Mouse (Mus musculus) forebrain, embryonic 14.5 days (tissue): ENCODE measurements around the gene Klhl21. TPM values are rescaled to one million over a fixed set of nuclear protein-coding genes. Genes with fewer than 3 reads are reported as not detected.

Experiments
- ATAC-seq: fragments of 200-750 bp; cut with Nextera tagmentation; 2 replicates; pipeline ENCODE4 v1.8.0; 2017; ENCODE audit warnings: mild to moderate bottlenecking, moderate library complexity
- DNase-seq: peaks from one replicate; pipeline ENCODE4 v3.0.0-alpha.2; 2015; ENCODE audit warnings: low spot score
- H3K27ac ChIP-seq: fragments of 300-500 bp; sonication (generic); 2 replicates; pipeline ENCODE4 v1.5.1; 2014; ENCODE audit warnings: low read depth, mild to moderate bottlenecking, control low read depth, low read length, moderate library complexity
- H3K27me3 ChIP-seq: fragments of 300-500 bp; sonication (generic); replicated peaks from 2 replicates; pipeline ENCODE4 v1.6.1; 2014; ENCODE audit warnings: low read length, control low read depth, mixed read lengths; ENCODE audit not compliant: control insufficient read depth, insufficient read depth
- H3K36me3 ChIP-seq: fragments of 300-500 bp; sonication (generic); 2 replicates; pipeline ENCODE4 v1.6.1; 2014; ENCODE audit warnings: low read length, control low read depth; ENCODE audit not compliant: control insufficient read depth, insufficient read depth
- H3K4me1 ChIP-seq: fragments of 300-500 bp; sonication (generic); 2 replicates; pipeline ENCODE4 v1.6.1; 2014; ENCODE audit warnings: antibody characterized with exemption, low read length, control low read depth; ENCODE audit not compliant: control insufficient read depth, insufficient read depth
- H3K4me2 ChIP-seq: fragments of 300-500 bp; sonication (generic); 2 replicates; pipeline ENCODE4 v1.6.1; 2014; ENCODE audit warnings: mild to moderate bottlenecking, control low read depth, low read length
- H3K4me3 ChIP-seq: fragments of 300-500 bp; sonication (generic); 2 replicates; pipeline ENCODE4 v1.5.1; 2014; ENCODE audit warnings: low read depth, low read length, control low read depth
- H3K9ac ChIP-seq: fragments of 300-500 bp; sonication (generic); 2 replicates; pipeline ENCODE4 v1.6.1; 2014; ENCODE audit warnings: mild to moderate bottlenecking, low read length, control low read depth, moderate library complexity
- H3K9me3 ChIP-seq: fragments of 300-500 bp; sonication (generic); replicated peaks from 2 replicates; pipeline ENCODE4 v1.6.1; 2016; ENCODE audit warnings: low read length, control low read depth, mixed read lengths; ENCODE audit not compliant: control insufficient read depth
- WGBS: fragments of 180-500 bp; shearing (Covaris S2); extraction: QIAGEN DNeasy Blood & Tissue Kit; methylation state at CpG from one replicate; pipeline ENCODE4 v1.1.7; 2014; 5-methylcytosine and 5-hydroxymethylcytosine counted together
- polyA plus RNA-seq: library from polyadenylated mRNA; unstranded; fragments of >200 nt; fragmentation: Nextera tagmentation; extraction: Ambion mirVana; gene quantifications from 2 replicates; pipeline ENCODE4 v1.2.1, GENCODE M21; 2014

Klhl21 gene
- polyA plus RNA-seq = 0.69 and 1.8 TPM in 2 replicates

DNA sequence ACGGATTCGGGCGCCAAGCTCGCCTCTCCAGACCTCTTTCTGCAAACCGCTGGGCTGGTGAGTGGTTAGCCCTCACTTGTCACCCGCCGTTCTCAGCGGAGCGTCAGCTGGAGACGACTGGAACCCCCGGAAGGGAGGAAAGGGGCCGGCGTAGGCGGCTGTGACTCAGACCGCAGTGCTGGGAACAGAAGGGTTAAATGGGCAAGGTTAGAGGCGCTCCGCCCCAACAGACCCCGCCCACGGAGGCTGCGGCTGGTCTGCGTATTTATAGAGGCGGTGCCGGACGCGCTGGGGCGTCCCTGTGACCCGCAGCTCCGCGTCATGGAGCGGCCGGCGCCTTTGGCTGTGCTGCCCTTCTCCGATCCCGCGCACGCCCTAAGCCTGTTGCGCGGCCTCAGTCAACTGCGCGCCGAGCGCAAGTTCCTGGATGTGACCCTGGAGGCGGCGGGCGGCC, at the start of gene Klhl21:
Gene Klhl21, plus strand, starts transcription at position 182 of the 454 bp plus-strand sequence.
- peaks cover 15% of the 10 kb centered on the region for H3K4me1 ChIP-seq
- peak within 1 kb of the TSS; percentile 71 for H3K4me3 ChIP-seq
- ATAC-seq (peak; percentile 86), DNase-seq (peak; percentile 92)
- H3K36me3 ChIP-seq = no peaks in the 10 kb centered on the region
- peak within 1 kb of the TSS; percentile 100 for H3K4me2 ChIP-seq
- peaks cover 15% of the 10 kb centered on the region for H3K27me3 ChIP-seq
- H3K9me3 ChIP-seq = no peaks in the 10 kb centered on the region
- H3K27ac ChIP-seq = peak within 1 kb of the TSS; percentile 62
- under 1% methylated on average over 44 of the region's 45 CpGs for WGBS
- peak within 1 kb of the TSS; percentile 66 for H3K9ac ChIP-seq

DNA sequence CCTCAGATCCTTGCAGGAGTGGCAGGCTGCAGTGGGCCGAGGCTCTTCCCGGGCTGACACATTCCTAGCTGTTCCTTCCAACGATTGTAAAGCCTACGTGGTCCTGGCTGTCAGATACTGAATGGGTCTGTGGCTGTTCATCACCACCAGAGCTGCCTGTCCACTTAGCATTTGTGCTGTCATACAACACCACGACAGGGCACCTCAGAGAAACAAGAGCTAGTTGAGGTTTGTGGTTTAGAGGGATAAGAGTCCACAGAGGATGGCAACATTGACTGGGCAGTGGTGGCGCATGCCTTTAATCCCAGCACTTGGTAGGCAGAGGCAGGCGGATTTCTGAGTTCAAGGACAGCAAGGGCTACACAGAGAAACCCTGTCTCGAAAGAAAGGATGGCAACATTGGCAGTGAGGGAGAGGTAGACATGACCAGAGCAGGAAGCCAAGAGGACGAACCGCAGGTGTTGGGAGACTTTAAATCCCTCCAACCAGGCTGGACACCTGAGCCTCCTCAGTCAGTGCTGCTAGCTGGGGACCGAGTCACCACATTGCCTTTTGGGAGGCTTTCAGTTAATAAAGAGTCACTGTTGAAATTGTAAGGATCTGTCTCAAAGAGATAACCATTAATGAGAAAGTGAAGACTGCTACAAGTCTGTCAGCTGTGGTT, 48.6 kb upstream of the Klhl21 start:
- Histone ChIP-seq H3K27me3 (no peaks in the 10 kb centered on the region), H3K9ac (no peak overlapping the region), H3K4me2 (no peak overlapping the region), H3K9me3 (no peaks in the 10 kb centered on the region), H3K36me3 (peaks cover 73% of the 10 kb centered on the region), H3K4me1 (no peaks in the 10 kb centered on the region), H3K27ac (no peak overlapping the region), H3K4me3 (no peak overlapping the region)
- WGBS = 96% methylated on average over 11 of the region's 11 CpGs
- no peak for ATAC-seq
- DNase-seq = no peak

DNA sequence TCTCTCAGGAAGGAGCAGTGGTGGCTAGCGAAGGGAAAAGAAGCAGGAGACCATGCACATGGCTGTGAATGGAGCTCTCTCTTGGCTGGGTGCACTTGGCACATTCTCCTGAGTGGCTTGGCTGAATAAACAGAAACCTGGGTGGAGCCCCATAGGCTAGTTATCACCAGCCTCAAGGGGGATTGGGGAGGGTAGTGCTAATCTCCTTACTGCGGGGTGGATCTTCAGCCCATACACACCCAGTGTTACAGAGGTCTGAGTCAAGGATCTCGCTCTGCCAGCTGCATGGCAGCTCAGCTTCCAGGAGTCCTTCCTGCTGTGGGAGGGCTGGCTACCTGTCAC, 48.1 kb upstream of the Klhl21 start:
- ATAC-seq = no peak

DNA sequence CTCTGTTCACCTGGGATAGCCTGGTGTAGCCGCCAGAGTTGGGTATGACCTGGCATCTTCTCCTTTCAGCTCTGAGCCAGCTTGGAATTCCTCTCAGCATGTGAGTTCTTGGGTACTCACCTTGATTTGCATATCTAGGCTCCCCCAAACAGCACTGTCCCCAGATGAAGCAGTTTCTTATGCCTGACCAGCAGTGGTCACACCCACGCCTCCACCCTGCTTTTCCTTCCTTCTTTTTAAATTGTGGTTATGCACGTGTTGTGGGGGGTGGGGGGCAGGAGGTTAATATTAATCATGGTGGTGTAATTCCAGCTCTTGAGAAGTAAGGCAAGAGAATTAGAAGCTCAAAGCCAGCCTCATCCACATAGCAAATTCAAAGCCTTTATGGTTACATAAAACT, 45.8 kb upstream of the Klhl21 start:
- WGBS = 88% methylated on average over 3 of the region's 3 CpGs
- H3K36me3 ChIP-seq = peaks cover 73% of the 10 kb centered on the region
- no peak overlapping the region for H3K9ac ChIP-seq
- ATAC-seq (no peak), DNase-seq (no peak)
- no peaks in the 10 kb centered on the region for H3K9me3 ChIP-seq
- no peak overlapping the region for H3K27ac ChIP-seq
- no peak overlapping the region for H3K4me3 ChIP-seq
- H3K4me1 ChIP-seq = no peaks in the 10 kb centered on the region
- H3K4me2 ChIP-seq = no peak overlapping the region
- no peaks in the 10 kb centered on the region for H3K27me3 ChIP-seq

More for the DNA sequence above, 48.1 kb upstream of the Klhl21 start:
- no peak overlapping the region for H3K9ac ChIP-seq
- no peak overlapping the region for H3K27ac ChIP-seq
- no peaks in the 10 kb centered on the region for H3K4me1 ChIP-seq
- no peak overlapping the region for H3K4me2 ChIP-seq
- no peak overlapping the region for H3K4me3 ChIP-seq
- peaks cover 73% of the 10 kb centered on the region for H3K36me3 ChIP-seq
- WGBS = 86% methylated on average over 3 of the region's 3 CpGs
- no peak for DNase-seq
- no peaks in the 10 kb centered on the region for H3K9me3 ChIP-seq
- H3K27me3 ChIP-seq = no peaks in the 10 kb centered on the region

DNA sequence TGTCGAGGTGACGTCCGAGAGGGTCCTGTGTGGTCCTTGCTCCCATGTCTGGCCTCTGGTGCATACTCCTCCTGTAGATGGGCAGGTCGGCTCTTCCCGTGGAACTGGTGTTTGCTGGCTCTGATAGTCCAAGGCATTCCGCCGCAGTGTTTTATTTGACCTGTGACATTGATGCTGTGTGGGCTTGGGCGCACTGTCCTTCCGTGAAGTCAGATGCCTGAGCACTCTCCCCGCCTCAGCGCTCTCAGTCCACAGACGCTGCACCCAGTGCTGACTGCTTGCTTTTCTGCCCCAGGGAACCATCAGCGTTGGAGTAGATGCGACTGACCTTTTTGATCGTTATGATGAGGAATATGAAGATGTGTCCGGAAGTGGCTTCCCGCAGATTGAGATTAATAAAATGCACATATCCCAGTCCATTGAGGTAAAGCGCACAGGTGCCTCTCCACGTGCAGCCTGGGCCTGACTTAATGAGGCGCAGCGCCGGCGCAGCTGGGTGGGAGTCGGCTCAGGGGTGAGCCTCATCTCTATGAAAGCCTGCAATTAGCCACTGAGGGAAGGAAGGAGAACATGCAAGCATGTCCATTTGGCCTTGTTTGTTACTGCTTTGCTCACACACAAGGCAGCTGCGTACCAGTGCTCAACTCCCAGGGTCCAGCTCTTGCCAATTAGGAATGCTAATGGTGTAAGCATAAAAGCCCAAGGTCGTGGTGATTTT, 40.2 kb upstream of the Klhl21 start:
- no peak overlapping the region for H3K9ac ChIP-seq
- no peaks in the 10 kb centered on the region for H3K9me3 ChIP-seq
- no peak overlapping the region for H3K4me3 ChIP-seq
- no peak overlapping the region for H3K27ac ChIP-seq
- H3K36me3 ChIP-seq = peaks cover 58% of the 10 kb centered on the region
- WGBS = 88% methylated on average over 26 of the region's 26 CpGs
- H3K27me3 ChIP-seq = no peaks in the 10 kb centered on the region
- H3K4me1 ChIP-seq = no peaks in the 10 kb centered on the region
- no peak overlapping the region for H3K4me2 ChIP-seq
- DNase-seq (no peak), ATAC-seq (no peak)

DNA sequence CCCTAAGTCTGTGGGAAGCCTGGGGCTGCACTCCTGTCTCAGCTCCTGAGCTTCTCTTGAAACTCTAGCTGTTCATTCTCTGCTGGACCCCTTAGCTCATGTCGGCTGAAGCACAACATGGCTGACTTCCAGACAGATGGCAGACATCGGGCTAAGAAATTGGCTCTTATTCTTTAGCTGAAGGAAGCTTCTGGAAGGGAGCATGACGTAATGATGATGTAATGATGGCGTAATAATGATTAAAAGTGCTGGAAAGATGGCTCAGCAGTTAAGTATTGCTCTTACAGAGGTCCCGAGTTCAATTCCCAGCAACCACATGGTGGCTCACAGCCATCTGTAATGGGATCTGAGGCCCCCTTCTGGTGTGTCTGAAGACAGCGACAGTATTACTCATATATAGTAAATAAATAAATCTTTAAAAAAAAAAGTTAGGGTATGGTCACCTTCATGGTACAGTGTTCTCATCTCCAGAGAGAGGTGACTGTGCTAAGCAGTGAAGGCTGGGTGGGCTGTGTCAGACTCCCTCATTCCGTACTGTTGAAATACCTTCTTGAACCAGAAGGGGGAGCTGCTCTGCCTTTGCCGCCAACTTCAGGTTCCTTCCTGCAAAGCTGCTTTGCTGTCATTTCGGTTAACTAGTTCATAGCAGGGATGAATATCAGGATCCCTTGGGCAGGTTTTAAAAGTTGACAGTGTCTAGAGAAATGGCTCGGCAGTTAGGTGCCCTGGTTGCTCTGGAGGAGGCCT, 36.2 kb upstream of the Klhl21 start:
- no peaks in the 10 kb centered on the region for H3K9me3 ChIP-seq
- no peaks in the 10 kb centered on the region for H3K27me3 ChIP-seq
- no peak overlapping the region for H3K4me3 ChIP-seq
- ATAC-seq (no peak), DNase-seq (peak; percentile 51)
- H3K36me3 ChIP-seq = peaks cover 59% of the 10 kb centered on the region
- WGBS = 65% methylated on average over 10 of the region's 10 CpGs
- no peaks in the 10 kb centered on the region for H3K4me1 ChIP-seq
- no peak overlapping the region for H3K27ac ChIP-seq
- no peak overlapping the region for H3K4me2 ChIP-seq
- no peak overlapping the region for H3K9ac ChIP-seq

DNA sequence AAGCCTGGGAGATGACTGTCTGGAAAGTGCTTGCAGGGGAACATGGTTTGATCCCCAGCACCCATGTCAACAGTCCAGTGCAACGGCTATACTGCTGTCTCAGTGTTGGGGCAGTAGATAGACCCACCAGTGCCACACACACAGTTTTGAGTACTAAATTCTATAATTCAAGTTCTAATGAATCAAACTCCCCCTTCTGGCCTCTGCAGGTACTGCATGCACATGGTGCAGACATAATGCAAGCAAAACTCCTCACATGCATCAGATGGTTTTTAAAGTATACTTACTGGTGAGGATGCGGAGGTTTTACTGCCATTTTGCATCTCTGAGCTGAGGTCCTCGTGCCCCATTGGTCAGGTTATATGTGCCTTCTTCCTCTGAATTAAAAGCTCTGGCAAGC, 33.2 kb upstream of the Klhl21 start:
- Histone ChIP-seq H3K4me1 (no peaks in the 10 kb centered on the region), H3K9ac (no peak overlapping the region), H3K27me3 (no peaks in the 10 kb centered on the region), H3K9me3 (no peaks in the 10 kb centered on the region), H3K36me3 (peaks cover 59% of the 10 kb centered on the region), H3K4me2 (no peak overlapping the region), H3K4me3 (no peak overlapping the region), H3K27ac (no peak overlapping the region)
- no peak for DNase-seq
- ATAC-seq = no peak
- WGBS = 94% methylated on average over 3 of the region's 3 CpGs

DNA sequence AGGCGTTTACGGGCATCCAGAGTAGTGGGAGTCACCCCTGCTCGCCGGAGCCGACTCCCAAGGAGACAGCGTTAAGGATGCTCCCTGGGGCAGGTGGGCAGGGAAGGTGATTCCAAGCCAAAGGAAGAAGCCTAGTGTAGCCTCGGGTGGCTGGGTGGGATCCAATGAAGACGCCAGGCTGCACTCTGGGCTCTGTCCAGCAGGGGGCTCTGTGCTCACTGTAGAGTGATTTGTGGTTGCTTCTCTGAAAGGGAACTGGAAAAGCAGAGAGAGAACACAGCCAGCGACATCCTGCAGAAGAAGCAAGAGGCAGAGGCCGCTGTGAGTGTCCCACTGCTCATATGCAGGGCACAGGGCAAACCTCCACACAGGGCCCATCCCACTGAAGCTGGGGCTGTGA, 30.9 kb upstream of the Klhl21 start:
- WGBS = 47% methylated on average over 10 of the region's 10 CpGs
- Histone ChIP-seq H3K9me3 (no peaks in the 10 kb centered on the region), H3K4me1 (no peaks in the 10 kb centered on the region), H3K27me3 (no peaks in the 10 kb centered on the region), H3K36me3 (peaks cover 76% of the 10 kb centered on the region), H3K4me2 (no peak overlapping the region), H3K4me3 (no peak overlapping the region), H3K27ac (no peak overlapping the region), H3K9ac (no peak overlapping the region)
- peak; percentile 89 for DNase-seq
- 0 out of 2 replicates have a peak, but pooled peaks have one; percentile 21 for ATAC-seq
